Comparison of ENCODE assay signal across 10 mouse cellular contexts in genomic region chr4:119110512-119110911, GRCm38 (mm10). TPM values are rescaled to one million over a fixed set of nuclear protein-coding genes. Genes with fewer than 3 reads are reported as not detected.
DNase-seq lines count a peak whose midpoint lies in the region; ATAC-seq lines count a peak whose summit lies in the region.
"Had no signal": no experiment of that assay in that cellular context is flagged by ENCODE, and none has a peak within 500 bp of the region (broad histone marks: within the 10 kb centered on the region; RNA-seq: fewer than 3 reads in every experiment).

No protein-coding gene starts in this region.

- no peak for DNase-seq in kidney, postnatal 14 days
- DNase-seq in embryonic facial prominence, embryonic 10.5 days (ENCODE audit: low spot score) = no peak
- DNase-seq in intestine, embryonic 14.5 days (ENCODE audit: low spot score) = no peak
- DNase-seq in cerebellum, postnatal 25 days = no peak
- DNase-seq in ovary, adult 18-20 months (ENCODE audit: low spot score) = no peak
- DNase-seq: cerebellum, adult 9-11 months; kidney, postnatal 10 days had no signal

- peak overlapping the region; percentile 60 for H3K4me2 ChIP-seq in kidney, embryonic 14.5 days (replicated peaks; ENCODE audit: low read depth, low read length)
- peak overlapping the region; percentile 60 for H3K4me2 ChIP-seq in intestine, embryonic 14.5 days (ENCODE audit: low read length)
- peak overlapping the region; percentile 78 for H3K4me2 ChIP-seq in midbrain, embryonic 16.5 days (ENCODE audit: low read length)

- no peak overlapping the region for H3K27ac ChIP-seq in kidney, embryonic 14.5 days (ENCODE audit: low read depth, low read length)
- H3K27ac ChIP-seq in embryonic facial prominence, embryonic 10.5 days (replicated peaks) = peak overlapping the region; percentile 61
- no peak overlapping the region for H3K27ac ChIP-seq in intestine, embryonic 14.5 days (ENCODE audit: low read depth)
- no peak overlapping the region for H3K27ac ChIP-seq in midbrain, embryonic 16.5 days (ENCODE audit: low read length)

- H3K9ac ChIP-seq in kidney, embryonic 14.5 days (ENCODE audit: low read depth, low read length) = no peak overlapping the region; the same call in 1 of the 2 replicates
- H3K9ac ChIP-seq in intestine, embryonic 14.5 days (ENCODE audit: low read length) = no peak overlapping the region
- no peak overlapping the region for H3K9ac ChIP-seq in midbrain, embryonic 16.5 days (ENCODE audit: low read depth, low read length)

- peaks cover 30% of the 10 kb centered on the region for H3K4me1 ChIP-seq in kidney, embryonic 14.5 days (ENCODE audit: control insufficient read depth, insufficient read depth, low read length)
- H3K4me1 ChIP-seq in embryonic facial prominence, embryonic 10.5 days = peaks cover 85% of the 10 kb centered on the region
- H3K4me1 ChIP-seq in intestine, embryonic 14.5 days (replicated peaks; ENCODE audit: control insufficient read depth, insufficient read depth, low read length) = peaks cover 32% of the 10 kb centered on the region
- peaks cover 9% of the 10 kb centered on the region for H3K4me1 ChIP-seq in midbrain, embryonic 16.5 days (ENCODE audit: control insufficient read depth, insufficient read depth, low read length)

- no peaks in the 10 kb centered on the region for H3K9me3 ChIP-seq in kidney, embryonic 14.5 days (ENCODE audit: control insufficient read depth, low read length)
- no peaks in the 10 kb centered on the region for H3K9me3 ChIP-seq in embryonic facial prominence, embryonic 10.5 days
- H3K9me3 ChIP-seq in intestine, embryonic 14.5 days (ENCODE audit: control insufficient read depth, low read length) = no peaks in the 10 kb centered on the region
- H3K9me3 ChIP-seq in midbrain, embryonic 16.5 days (replicated peaks; ENCODE audit: control insufficient read depth, low read length, poor library complexity, severe bottlenecking) = no peaks in the 10 kb centered on the region

- peaks cover 17% of the 10 kb centered on the region; the same call in 1 of the 2 replicates for H3K36me3 ChIP-seq in kidney, embryonic 14.5 days (ENCODE audit: control insufficient read depth, insufficient read depth, low read length)
- H3K36me3 ChIP-seq in embryonic facial prominence, embryonic 10.5 days (replicated peaks) = peaks cover 45% of the 10 kb centered on the region
- H3K36me3 ChIP-seq in intestine, embryonic 14.5 days (ENCODE audit: control insufficient read depth, insufficient read depth, low read length) = peaks cover 22% of the 10 kb centered on the region; the same call in 1 of the 2 replicates
- no peaks in the 10 kb centered on the region for H3K36me3 ChIP-seq in midbrain, embryonic 16.5 days (ENCODE audit: control insufficient read depth, insufficient read depth, low read length)

- H3K27me3 ChIP-seq in kidney, embryonic 14.5 days (ENCODE audit: control insufficient read depth, insufficient read depth, low read length) = no peaks in the 10 kb centered on the region
- no peaks in the 10 kb centered on the region for H3K27me3 ChIP-seq in embryonic facial prominence, embryonic 10.5 days (replicated peaks; ENCODE audit: low read depth, poor library complexity, severe bottlenecking)
- no peaks in the 10 kb centered on the region for H3K27me3 ChIP-seq in intestine, embryonic 14.5 days (replicated peaks; ENCODE audit: control insufficient read depth, insufficient read depth, low read length)
- 0 out of 2 replicates have a peak, but pooled peaks cover 3% of the 10 kb centered on the region for H3K27me3 ChIP-seq in midbrain, embryonic 16.5 days (ENCODE audit: control insufficient read depth, insufficient read depth, low read depth, low read length)

- 35% methylated on average over 5 of the region's 5 CpGs for WGBS in kidney, embryonic 14.5 days
- WGBS in embryonic facial prominence, embryonic 10.5 days = 23% methylated on average over 5 of the region's 5 CpGs
- 39% methylated on average over 5 of the region's 5 CpGs for WGBS in intestine, embryonic 14.5 days
- WGBS in midbrain, embryonic 16.5 days = 21% methylated on average over 5 of the region's 5 CpGs

- no peak for ATAC-seq in kidney, embryonic 14.5 days (ENCODE audit: low FRiP score, low TSS enrichment)
- ATAC-seq in intestine, embryonic 14.5 days (replicated peaks; ENCODE audit: low FRiP score, low TSS enrichment, low read depth) = no peak
- ATAC-seq in midbrain, embryonic 16.5 days = no peak
- no peak for ATAC-seq in inflammation-experienced regulatory T-cells, adult 6 months

- H3K4me3 ChIP-seq in kidney, embryonic 14.5 days (ENCODE audit: low read length) = peak overlapping the region; percentile 67
- H3K4me3 ChIP-seq in embryonic facial prominence, embryonic 10.5 days = peak overlapping the region; percentile 72
- H3K4me3 ChIP-seq in intestine, embryonic 14.5 days (ENCODE audit: low read depth, low read length) = peak overlapping the region; percentile 84
- no peak overlapping the region; the same call in 1 of the 2 replicates for H3K4me3 ChIP-seq in midbrain, embryonic 16.5 days (ENCODE audit: low read depth, low read length)

RNA-seq across cellular contexts. Expression of gene Slc2a1, which starts 2.0 kb away (rescaled TPM):
- polyA plus RNA-seq in kidney, embryonic 14.5 days (2014; fragmentation: Nextera tagmentation; extraction: Ambion mirVana) = 53.6 and 74.1 TPM in 2 replicates
- polyA plus RNA-seq in embryonic facial prominence, embryonic 10.5 days (2016; fragmentation: Nextera tagmentation; extraction: Ambion mirVana) = 140 and 166 TPM in 2 replicates
- 131 and 132 TPM in 2 replicates for polyA plus RNA-seq in intestine, embryonic 14.5 days (2014; fragmentation: Nextera tagmentation; extraction: Ambion mirVana)
- 90.7 and 91.6 TPM in 2 replicates for polyA plus RNA-seq in midbrain, embryonic 16.5 days (2015; fragmentation: Nextera tagmentation; extraction: Ambion mirVana)
- 10 to 100 TPM; 29.4 to 37.6 (median 36.4) TPM for polyA plus RNA-seq in inflammation-experienced regulatory T-cells, adult 6 months (2017; shearing (Covaris generic))
